Mouse (Mus musculus) adrenal gland, adult 18-20 months (tissue): Measurements from ENCODE around the gene Pde4b. TPM values are rescaled to one million over a fixed set of nuclear protein-coding genes. Genes with fewer than 3 reads are reported as not detected.
A peak's percentile ranks its signal among the peaks of the same experiment; 100 is the strongest.

Experiments used
- DNase-seq, 2 experiments: peaks; one replicate each; pipeline ENCODE4 v3.0.0; 2021 to 2022; ENCODE audit warnings: low spot score in 2 of 2
- total RNA-seq, 2 experiments: library from RNA; stranded (reverse); gene quantifications; 1 replicate in 1 of 2; 2 replicates in 1 of 2; pipeline ENCODE4 v1.2.3; 2021

The Pde4b gene
- total RNA-seq, 2 experiments from 2014 or later, result 3.8 to 5.4 TPM

DNA sequence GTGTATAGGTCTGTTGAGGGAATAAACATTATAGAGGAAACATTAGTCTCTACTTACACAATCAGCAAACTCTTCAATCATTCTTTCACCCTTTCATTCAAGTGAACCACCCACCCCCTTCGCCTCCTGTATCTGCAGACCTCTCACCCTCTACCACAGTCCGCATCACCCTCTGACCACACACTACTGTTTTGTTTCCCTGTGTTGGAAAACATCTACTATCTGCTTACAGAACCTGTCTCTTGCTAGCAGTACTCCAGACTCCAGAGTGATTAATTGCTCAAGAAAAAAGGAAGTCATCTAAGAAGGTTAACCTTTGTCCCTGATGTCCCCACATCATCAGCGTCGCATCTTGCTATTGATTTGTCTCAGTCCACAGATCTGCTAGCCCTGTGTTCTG lies 185.4 kb downstream of the Pde4b start:
- DNase-seq, result no peak

DNA sequence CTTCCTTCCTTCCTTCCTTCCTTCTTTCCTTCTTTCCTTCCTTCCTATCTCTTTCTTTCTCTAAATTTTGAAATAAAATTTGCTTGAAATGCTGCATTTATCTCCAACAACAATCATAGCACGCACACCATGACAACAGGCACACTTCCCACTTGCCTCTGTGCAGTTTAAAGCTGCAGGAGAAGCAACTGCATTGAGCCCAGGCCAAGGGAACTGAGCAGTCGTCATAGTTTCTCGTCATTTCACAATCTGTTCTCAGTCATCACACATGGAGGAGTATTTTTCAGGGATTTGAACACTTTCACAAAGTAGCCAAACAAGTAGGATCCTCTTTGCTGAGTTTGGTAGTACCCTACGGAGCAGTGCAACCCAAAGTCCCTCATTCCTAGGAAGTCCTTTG lies 188.4 kb downstream of the Pde4b start:
- DNase-seq, result no peak

DNA sequence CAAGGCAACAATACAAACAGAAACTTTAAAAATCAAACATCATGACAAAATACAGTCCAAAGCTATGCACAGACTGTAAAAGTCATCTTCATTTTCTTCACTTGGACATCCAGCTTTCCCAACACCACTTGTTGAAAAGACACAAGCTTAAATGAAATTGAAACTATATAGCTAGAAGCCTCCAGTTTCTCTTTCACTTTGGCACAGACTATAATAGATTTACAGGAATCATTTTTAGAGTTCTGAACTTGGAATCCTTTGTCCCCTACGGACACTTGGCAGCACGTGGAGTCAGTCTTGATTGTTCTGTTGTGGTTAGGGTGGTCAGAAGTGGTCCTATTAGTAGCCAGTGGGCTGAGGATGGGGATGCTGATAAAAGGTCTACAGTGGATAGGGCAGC lies 191.6 kb downstream of the Pde4b start:
- no peak for DNase-seq

DNA sequence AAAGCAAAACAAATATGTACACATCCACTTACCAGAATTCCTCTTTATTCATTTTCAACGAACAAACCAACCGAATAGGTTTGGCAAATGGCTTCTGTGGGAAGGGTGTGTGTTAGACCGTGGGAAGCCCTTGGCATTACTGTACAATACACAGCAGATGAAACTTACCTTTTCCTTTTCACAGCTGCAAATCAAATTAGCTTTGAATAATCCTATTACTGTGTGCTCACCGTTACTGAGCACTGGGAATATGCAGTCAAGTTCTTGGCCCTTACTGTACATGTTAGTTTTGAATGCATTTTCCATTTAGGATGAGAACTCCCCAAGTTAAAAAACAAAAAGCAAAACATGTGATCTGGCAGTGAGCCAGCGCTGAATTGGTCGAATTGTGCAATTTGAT lies 199.8 kb downstream of the Pde4b start:
- DNase-seq, result no peak

DNA sequence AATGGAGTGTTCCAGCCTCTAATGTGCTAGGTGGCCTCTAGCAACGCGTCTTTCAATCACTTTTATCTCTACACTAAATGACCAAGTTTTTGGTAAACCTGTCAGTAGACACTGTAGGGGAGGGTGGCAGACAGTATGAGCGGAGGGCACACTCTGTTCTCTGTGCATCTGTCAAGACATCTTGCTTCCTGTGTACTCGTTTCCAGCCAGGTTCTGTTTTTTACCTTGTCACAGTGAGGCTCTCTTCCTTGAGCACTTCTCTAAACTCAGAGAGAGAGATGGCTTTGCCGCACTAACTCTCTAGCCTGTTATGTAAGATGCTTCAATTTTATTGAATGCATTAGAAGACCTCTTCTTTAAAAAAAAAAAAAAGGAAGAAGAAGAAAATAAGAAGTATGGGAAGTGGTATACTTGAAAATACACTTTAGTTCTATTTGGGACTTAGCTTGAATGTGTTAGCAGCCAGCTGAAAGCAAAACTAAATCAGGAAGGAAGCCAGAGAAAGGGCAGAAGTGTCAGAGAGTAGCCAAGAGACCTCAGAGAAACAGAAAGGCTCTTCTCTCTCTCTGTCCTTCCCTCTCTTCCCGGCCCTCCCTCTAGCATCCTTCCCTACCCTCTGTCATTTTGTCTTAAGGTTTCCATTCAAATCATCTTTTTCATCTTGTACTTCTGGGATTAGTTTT lies 202.8 kb downstream of the Pde4b start:
- no peak for DNase-seq

DNA sequence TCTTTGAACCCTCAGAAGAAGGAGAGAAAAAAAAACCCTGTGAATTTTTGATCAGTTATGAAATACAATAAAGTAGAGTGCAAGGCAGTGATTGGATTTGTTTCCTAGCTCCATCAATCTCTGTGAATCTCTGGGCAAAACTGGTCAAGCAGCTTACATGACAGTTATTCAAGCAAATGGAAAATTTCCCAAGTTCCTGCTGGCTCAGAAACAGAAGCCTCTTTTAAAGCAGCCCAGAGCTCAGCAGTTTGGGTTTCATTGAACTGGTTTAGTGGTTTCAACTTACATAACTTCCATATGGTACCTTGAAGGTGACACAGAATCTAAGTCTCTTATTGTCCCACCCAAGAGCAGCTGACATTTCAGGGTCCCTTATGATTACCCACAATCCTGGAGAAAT lies 210.2 kb downstream of the Pde4b start:
- DNase-seq, result no peak

DNA sequence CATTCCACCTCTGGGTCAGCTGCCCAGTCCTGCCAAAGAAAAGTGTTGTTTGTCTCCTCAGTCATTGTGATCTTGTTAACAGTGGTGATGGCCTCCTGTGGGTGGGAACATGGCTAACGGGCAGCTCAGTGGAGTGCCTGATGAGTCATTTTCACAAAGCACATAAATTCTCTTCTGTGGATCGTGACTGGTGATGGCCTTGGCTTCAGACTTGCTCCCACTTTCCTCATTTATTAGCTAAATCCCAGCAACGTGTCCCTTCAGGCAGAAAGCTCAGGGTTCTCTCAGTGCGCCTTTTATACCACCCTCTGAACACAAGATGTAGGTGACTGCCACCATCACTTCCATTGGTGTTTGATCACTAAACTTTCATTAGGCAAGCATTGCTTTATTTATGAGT lies 215.2 kb downstream of the Pde4b start:
- DNase-seq, result peak in 1 of 2 experiments; percentile 12

DNA sequence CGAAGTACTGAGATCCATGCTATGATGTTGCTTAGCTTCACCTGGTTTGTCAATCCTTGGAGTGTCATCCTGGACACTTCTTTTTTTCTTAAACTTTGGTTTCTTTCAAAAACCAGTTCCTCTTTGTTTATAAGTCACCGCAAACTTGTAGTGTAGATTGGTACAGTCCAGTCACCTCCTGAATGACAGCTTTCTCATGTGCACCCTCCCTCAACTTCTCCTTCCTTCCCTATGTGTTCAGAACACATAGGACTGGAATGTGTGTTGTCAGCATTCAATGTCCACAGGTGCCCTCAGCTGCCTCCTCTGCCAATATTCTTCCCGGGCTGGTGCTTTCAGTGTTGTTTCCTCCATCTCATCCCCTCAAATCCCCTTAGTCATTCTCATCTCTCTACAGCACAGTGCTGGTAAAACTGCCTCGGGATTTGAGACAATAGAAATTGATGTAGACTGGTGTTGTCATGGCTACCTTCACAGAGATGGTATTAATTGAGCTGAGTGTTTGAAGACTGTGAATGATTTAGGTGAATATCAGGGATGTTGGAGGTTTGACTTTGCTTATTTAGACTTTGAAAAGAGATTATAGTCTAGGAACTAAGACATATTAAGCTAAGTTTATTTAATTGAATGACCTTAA lies 220.4 kb downstream of the Pde4b start:
- no peak for DNase-seq

DNA sequence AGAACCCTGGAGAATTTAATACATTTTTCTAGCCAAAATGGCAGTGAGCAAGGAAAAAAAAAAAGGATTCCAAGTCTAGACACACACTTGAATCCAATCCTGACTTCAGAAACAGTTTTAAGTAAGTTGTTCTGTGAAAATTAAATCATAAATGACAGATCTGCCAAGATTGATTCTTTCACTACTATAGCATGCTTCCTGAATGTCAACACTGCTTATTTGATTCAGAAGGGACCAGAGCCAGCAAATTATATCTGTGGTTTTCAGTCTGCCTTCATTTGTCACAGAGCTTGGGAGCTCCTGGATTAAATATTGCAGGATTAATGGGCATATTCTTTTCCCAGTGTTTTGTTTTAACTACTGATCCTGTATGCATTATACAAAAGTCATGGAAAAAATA lies 223.3 kb downstream of the Pde4b start:
- DNase-seq, result no peak

DNA sequence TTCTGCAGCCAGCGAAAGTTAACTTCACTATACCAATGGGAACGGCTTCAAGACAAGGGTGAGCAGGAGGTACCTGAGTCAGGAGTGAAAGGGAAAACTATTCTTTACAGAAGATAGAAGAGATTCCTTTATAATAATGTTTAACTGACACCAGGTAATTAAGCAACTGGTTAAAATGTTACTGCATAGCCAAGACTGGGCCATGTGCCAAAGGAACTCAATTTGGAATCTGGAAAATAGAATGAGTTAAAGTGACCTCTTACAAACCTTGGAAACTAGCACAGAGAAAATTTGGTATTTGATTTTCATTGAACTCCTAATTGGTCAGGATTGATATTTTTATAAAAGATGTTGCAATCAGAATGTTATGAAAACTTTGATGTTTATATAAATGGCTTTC lies 228.7 kb downstream of the Pde4b start:
- DNase-seq, result no peak

DNA sequence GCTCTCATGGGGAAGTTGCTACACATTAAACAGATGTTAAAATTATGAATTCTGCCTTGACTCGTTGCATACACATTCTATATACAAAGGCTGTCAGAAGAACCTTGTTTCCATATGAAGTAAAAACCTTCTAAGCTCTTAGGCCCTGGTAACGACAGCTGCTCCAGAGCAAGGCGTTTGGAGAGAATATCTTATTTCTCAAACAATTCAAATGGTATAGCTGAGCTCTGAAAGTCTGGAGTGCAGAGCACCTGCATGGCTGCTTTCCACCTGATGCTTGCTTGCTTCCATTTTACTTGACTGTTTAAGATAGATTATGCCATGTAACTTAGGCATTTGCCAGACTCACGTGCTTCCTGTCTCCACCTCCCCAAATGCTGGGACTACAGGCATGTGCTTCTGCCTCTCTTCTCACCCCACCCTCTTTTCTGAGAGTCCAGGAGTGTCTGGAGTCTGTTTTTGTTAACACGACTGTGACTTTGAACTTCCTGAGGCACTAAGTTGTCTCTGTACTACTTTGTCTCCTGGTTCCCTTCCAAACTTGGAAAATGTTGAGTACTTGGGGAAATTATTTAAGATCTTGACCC lies 229.4 kb downstream of the Pde4b start:
- DNase-seq, result no peak

DNA sequence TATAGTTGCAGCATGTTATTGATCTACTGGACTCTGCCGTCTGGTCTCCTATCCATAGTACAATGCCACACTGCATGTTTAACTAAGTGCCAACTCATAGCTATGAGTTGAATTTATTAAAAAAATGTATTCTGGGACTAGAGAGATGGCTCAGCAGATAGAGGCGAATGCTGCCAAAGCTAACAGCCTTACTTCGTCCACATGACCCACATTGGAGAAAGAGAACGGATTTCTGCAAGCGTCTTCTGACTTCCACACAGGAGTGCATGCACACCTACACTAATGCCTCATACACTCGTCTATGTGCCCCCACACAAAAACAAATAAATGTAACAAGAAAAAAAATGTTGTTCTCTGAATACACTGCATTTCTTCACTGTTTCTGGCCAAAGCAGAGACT lies 231.3 kb downstream of the Pde4b start:
- DNase-seq, result no peak

DNA sequence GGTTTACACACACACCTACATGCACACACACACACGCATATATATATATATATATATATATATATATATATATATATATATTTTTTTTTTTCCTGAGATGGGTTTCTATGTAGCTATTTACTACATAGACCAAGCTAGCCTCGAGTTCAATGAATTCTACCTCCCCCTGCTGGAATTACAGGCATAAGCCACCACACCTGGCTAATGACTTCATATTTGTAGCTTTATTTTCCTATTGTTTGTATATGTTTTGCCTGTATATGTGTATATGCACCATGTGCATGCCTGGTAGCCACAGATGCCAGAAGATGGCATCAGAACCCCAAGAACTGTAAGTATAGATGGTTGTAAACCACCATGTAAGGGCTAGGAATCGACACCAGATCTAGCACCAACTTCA lies 234.0 kb downstream of the Pde4b start:
- no peak for DNase-seq

DNA sequence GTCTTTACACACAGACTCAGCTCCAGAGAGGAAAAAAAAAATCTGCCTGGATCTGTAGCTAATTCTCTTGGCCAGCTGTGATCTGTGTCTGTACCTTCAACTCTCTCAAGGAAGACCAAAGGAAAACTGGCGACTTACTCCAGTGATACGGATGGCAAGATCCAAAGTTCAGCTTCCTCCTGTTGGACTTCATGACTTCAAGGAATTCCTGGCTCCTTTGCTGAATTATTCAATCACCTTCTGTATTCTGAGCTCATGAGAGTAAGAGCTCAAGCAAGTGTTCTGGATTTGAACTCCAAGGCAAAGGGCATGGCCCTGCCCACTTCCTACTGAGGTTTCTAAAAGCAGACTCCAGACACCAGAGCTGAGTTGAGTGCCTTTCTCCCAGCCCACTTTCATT lies 245.0 kb downstream of the Pde4b start:
- DNase-seq, result no peak

DNA sequence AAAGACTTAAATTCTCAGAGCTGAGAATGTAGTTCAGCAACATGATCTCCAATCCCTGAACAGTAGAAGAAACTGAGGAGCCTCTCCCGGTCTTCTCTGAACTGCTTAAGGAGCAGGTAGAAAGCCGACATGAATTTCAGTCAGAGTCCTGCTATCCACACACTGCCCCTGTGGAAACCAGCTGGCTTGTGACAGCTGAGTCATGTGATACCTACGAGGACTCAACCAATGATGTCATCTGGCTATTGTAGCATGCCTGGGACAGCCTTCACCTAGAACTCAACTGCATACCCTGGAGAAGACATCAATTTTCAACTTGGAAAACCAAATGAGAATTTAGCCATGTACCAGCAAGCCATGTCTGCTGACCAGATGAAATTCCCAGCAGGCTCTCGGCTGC lies 245.5 kb downstream of the Pde4b start:
- no peak for DNase-seq

DNA sequence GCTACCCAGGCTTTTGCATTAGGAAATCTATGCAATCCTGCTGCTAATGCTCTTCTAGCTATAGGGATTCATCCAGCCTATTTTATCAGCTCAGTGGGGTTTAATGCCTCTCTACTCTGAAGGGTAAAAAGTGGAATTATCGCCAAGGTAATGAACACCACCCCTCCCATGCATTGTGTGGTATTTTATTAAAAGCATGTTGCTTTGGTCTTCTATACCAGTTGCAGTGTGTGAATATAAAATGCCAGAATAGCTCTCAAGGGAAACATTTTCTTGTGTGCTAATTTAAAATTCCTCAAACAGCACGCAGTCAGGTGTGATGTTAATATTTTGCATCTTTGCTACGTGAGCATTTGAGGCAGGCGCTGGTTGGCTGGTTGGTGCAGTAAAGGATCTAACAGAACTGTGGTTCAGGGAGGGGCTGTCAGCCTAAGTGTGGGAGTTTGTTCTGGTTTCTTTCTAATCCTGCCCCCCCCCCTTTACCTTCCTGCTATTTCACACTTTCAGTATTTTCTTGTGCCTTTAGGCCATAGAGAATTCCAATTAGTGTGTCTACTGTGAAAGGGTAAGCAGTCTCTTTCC lies 259.7 kb downstream of the Pde4b start:
- no peak for DNase-seq

DNA sequence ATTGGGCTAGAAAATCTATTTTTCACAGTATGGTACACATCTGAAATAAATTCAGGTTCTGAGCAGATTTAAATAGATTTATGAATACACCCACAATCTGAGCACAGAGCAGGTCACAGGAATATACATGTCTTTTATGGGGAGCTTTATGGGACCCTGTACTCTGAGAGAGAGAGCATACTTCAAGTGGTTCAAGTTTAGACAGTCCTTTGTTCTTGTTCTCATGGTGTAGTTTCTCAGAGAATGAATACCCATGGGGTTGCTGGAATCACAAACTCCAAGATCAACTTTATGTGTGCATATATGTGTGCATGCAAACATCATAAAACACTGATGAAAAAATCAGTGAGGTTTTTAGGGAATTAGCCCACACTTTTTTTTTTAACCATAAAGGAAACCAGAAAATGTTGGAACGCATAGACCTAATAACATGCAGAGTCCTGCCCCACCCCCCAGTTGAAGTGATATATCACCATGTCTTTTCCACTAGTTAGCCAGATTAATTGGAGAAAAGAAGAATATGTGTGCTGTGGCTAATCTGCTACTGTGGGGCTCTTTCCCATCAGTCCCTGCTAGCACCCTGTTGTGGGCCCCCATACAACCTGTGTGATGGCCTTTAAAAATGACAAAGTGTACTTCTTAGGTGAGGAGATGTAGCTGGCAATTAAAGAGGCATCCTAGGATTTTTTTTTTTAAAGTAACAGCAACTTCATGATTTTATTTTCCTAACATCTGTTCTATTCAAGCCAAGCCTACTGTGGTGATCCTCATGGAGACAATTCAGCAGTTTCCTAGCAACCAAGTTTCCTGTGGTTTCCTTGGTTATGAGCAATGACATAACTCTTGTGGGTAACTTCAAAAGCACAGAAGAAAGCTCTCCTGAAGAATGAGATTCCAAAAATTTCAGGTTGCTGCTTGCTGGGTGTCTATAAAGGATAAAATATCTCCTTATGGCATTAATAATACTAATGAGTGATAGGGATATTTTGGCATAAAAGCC lies 264.4 kb downstream of the Pde4b start:
- no peak for DNase-seq

DNA sequence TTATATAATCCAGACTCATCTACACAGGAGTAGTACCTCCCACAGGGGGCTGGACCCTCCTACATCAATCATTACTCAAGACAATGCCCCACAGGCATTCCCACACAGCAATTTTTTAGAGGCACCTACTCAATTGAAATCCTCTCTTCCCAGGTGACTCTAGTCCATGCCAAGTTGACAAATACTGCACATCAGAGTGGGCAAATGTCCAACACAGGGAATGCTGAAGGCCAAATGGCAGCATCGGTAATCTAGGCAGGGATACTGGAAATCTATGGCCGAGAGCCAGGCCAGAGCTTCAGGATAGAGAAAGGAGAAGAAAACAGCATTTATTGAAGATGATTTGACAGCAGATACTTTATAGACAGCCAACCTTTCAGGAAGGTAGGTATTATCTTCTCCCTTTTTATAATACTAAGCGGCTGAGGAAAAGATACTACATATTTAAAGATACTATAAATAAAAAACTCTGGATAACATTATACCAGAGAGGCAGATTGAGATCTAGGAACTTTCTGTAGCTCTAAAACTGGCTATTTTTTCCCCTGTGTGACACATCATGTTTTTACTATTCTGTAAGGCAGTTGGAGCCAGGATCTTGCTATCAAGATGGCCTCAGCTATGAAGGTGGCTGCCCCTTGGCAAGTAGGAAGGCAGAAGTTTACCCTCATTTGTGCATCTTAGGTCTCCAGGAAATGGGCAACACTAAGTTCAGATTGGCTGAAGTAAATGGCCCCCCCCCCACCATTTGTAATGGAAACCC lies 266.5 kb downstream of the Pde4b start:
- no peak for DNase-seq

DNA sequence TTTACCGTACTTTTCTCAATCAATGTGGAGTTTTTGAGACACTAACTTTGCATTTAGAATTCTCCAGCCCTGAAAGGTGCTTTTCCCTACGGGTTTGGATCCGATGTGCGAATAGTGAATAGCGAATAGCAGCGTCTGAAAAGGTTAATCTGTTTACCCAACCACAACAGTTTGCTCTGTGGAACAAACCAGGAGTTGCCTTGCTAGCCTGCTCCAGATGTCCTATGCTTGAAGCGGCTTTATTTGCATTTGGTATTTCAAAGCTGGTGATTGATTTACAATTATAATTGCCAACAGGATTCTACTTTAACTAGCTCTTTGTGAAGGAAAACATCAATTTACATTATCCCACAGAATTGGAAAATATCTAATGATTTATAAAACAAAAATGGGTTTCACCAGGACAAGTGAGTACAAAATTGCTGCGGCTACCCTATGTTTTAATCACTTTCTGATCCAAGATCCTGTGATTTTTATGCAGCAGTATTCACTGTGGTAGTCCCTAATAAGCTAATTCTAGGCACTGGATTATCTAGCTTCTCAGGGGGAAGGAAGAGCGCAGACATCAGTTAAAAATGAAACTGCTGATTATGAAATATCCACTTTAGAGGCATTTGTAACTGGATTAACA lies 280.9 kb downstream of the Pde4b start:
- DNase-seq, result no peak

DNA sequence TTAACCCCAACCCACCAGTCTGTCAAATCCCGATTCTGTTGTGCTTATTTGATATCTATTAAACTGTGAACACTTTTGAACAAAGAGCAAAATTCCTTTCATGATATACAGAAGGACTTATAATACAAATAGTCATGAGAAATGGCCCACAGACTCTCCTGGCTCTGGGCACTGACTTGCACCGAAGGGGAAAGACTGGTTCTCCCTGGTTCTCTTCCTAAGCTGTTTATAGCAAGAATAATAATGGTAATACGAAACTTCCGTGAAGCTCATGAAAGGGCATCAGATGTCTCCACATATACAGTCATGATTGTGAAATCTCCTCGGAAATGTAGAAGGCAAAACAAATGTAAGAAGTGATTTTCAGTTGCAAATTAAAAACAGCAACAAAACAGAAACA lies 287.3 kb downstream of the Pde4b start:
- no peak for DNase-seq
